Mouse (Mus musculus) erythroid progenitor cell, adult 5-6 weeks (primary cell): ENCODE results near the gene Gm266. TPM values are rescaled to one million over a fixed set of nuclear protein-coding genes. Genes with fewer than 3 reads are reported as not detected.

Experiments used
- ATAC-seq: replicated peaks from 2 replicates; pipeline ENCODE4 v1.8.0; 2016; ENCODE audit warnings: moderate number of reproducible peaks, mild to moderate bottlenecking, moderate TSS enrichment, inconsistent platforms; ENCODE audit not compliant: poor library complexity, low FRiP score, severe bottlenecking
- total RNA-seq, 2 experiments: library from RNA; stranded (forward) in 1 of 2; stranded (reverse) in 1 of 2; fragments of 150-400 nt in 1 of 2; fragments of 186-747, 209-891 nt in 1 of 2; gene quantifications; 2 replicates each; pipeline versions ENCODE4 v1.2.3 to v1.2.4; 2015 to 2017; ENCODE audit warnings: low replicate concordance in 2 of 2

Gm266 gene
- total RNA-seq, 2 experiments from 2014 or later = not detected

- no peak for ATAC-seq
Measured at GRCm38 (mm10) chr12:111441523-111441922, 44.1 kb downstream of the Gm266 start.

DNA sequence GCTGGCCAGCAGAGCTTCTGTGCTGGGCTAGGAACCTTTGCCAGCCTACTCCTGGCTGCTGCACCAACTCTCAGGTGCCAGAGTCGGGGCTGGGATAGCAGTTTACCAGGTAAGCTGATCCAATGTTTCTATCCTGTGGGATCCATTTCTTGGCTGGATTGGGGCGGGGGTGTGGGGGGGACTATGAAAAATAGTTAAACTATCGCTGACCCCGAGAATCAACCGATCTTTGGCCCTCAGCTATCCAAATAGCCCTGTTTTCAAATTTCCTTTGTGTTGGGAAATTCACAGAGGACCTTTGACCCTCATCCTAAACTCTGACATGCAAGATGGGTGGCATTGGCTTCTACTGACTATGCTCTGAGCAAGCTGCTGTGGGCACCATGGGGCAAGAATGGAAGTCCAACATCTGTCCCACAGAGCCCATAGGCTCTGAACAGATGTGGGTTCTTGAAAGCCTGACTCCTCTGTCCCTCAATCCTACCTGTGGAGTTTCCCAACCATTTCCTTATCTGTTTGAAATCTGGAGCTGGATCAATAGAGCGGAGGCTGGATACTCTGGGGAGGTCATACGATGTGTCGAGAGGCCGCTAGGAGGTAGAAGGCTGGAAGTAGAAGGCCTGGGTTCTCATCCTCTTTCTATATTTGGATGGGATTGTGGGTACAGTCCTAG is 44.8 kb downstream of the Gm266 start:
- no peak for ATAC-seq

DNA sequence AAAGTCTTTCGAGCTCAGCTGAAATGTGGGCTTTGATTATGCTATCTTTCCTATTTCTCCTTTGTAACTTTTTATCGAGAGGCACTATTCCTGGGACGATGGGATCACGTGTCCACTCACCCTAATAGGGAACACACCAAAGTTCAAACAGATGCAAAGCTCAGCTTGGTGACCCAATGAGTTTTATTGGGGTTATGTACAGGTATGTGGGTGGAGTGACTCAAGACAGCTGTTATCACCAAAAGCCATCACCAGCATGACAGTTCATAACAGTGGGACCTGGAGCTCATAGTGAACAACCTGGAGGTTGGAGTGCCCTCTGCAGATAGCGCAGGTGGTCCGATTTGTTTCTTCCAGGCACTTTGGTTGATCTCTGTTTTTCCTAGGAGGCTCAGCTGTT is 46.8 kb downstream of the Gm266 start:
- no peak for ATAC-seq

DNA sequence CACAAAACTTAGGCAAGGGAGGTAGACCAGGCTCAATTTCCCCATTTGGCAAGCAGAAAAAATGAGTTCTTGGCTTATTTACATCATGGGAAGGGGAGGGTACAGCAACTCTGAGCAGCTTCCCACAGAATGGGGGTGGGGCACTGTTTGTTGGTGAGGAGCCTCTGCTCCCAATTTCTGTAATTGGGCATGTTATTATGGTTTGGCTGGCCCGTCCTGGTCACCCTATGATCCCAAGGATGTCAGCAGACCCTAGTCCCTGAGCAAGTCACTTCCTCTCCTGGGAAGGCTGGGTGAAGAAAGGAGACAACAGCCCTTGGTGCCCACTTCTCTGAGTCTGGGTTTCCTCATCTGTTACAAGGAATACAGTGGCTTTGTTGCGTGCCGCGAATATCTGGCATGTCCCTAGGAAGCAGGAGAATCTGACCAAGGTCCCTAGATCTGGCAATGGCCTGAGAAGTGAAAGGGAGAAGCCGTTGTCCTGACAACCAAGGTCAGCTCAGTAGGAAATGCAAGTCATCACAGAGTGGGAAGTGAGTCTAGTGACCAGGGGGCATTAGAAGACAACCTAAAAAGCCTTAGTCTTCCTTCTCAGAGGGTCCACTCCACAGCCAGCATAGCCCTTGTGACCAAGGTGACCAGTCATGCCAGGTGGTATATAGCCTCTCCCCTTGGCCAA is 48.3 kb downstream of the Gm266 start:
- 0 out of 2 replicates have a peak, but pooled peaks have one; percentile 26 for ATAC-seq

GRCm38 (mm10) chr12:111436640-111437039 is 49.0 kb downstream of the Gm266 start:
- no peak for ATAC-seq

DNA sequence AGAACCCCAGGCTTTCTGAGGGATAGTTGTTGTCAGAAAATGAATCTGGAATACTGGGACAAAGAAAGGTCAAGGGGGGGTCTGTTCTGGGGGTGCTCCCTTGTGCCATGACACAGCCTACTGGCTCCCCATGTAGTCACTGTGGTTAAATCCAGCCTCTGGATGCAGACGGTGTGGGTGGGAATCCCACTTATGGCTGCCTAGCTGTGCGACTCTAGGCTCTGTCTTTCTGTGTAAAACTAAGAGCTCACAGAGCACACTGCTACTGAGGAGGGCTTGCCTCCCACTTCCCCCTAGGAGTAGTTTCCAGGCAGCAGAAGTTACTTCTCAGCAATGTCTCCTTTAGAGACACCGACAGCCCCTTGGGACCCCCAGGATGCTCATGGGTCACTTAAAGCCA is 49.5 kb downstream of the Gm266 start:
- ATAC-seq = no peak

DNA sequence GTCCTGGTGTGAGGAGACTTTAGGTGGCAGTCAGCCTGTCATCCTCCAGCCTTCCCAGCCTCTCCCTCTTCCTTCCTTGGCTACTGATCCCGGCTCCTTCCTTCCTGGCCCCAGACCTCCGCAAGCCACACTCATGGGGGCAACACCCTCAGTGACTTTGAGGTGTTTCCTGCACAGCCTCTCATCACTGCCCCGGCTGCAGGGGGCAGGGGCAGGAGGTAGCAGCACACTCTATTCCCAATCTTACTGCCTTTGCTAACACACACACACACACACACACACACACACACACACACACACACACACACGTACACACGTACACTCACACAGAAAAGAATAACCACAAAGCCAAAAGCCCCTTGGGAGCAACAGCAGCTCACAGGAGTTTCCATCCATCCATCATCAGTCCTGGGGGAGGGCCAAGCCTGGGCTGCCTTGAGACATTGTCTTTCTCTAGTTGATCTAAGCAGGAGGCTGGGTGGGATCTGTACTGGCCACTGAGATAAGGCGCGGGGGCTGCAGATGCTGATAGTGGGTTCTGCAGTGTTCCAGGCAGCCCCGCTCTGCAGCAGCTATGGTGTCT is 50.8 kb downstream of the Gm266 start:
- ATAC-seq = peak; percentile 74

Other genes starting within 250 kb of the Gm266 start
- gene Amn, start 214.7 kb downstream of the Gm266 start, total RNA-seq (2015; ENCODE audit: low replicate concordance) = not detected in 2 replicates
- not detected in 2 replicates for gene Amn, start 214.7 kb downstream of the Gm266 start, total RNA-seq (2017; ENCODE audit: low replicate concordance)
- 0.42 and 9.7 TPM in 2 replicates for gene Cdc42bpb, start 108.1 kb downstream of the Gm266 start, total RNA-seq (2015; ENCODE audit: low replicate concordance)
- 0.64 and 9.7 TPM in 2 replicates for gene Cdc42bpb, start 108.1 kb downstream of the Gm266 start, total RNA-seq (2017; ENCODE audit: low replicate concordance)
- not detected in 2 replicates for gene Lbhd2, start 79.0 kb downstream of the Gm266 start, total RNA-seq (2015; ENCODE audit: low replicate concordance)
- gene Lbhd2, start 79.0 kb downstream of the Gm266 start, total RNA-seq (2017; ENCODE audit: low replicate concordance) = not detected in 2 replicates
- gene Exoc3l4, start 68.8 kb downstream of the Gm266 start, total RNA-seq (2015; ENCODE audit: low replicate concordance) = 2.2 TPM in 1 of 2 replicates, not detected in the other
- gene Exoc3l4, start 68.8 kb downstream of the Gm266 start, total RNA-seq (2017; ENCODE audit: low replicate concordance) = not detected in 2 replicates
- gene Tnfaip2, start 43.4 kb downstream of the Gm266 start, total RNA-seq (2015; ENCODE audit: low replicate concordance) = 75.7 and 109 TPM in 2 replicates
- gene Tnfaip2, start 43.4 kb downstream of the Gm266 start, total RNA-seq (2017; ENCODE audit: low replicate concordance) = 238 and 415 TPM in 2 replicates
- 265 and 296 TPM in 2 replicates for gene Eif5, start 52.2 kb upstream of the Gm266 start, total RNA-seq (2015; ENCODE audit: low replicate concordance)
- 240 and 253 TPM in 2 replicates for gene Eif5, start 52.2 kb upstream of the Gm266 start, total RNA-seq (2017; ENCODE audit: low replicate concordance)
- gene Mark3, start 88.7 kb upstream of the Gm266 start, total RNA-seq (2015; ENCODE audit: low replicate concordance) = 200 and 221 TPM in 2 replicates
- gene Mark3, start 88.7 kb upstream of the Gm266 start, total RNA-seq (2017; ENCODE audit: low replicate concordance) = 177 and 202 TPM in 2 replicates
- 2.5 and 9.4 TPM in 2 replicates for gene Ckb, start 186.5 kb upstream of the Gm266 start, total RNA-seq (2015; ENCODE audit: low replicate concordance)
- gene Ckb, start 186.5 kb upstream of the Gm266 start, total RNA-seq (2017; ENCODE audit: low replicate concordance) = 5.2 and 10.0 TPM in 2 replicates
- gene Trmt61a, start 192.3 kb upstream of the Gm266 start, total RNA-seq (2015; ENCODE audit: low replicate concordance) = 1.8 and 2.1 TPM in 2 replicates
- 0.39 and 2.3 TPM in 2 replicates for gene Trmt61a, start 192.3 kb upstream of the Gm266 start, total RNA-seq (2017; ENCODE audit: low replicate concordance)
- 5.4 and 6.3 TPM in 2 replicates for gene Bag5, start 227.4 kb upstream of the Gm266 start, total RNA-seq (2015; ENCODE audit: low replicate concordance)
- 1.2 and 8.1 TPM in 2 replicates for gene Bag5, start 227.4 kb upstream of the Gm266 start, total RNA-seq (2017; ENCODE audit: low replicate concordance)
- gene Apopt1, start 227.4 kb upstream of the Gm266 start, total RNA-seq (2015; ENCODE audit: low replicate concordance) = 8.4 and 22.7 TPM in 2 replicates
- 4.8 and 11.3 TPM in 2 replicates for gene Apopt1, start 227.4 kb upstream of the Gm266 start, total RNA-seq (2017; ENCODE audit: low replicate concordance)